Mouse (Mus musculus) lung, postnatal 36 days (tissue): ENCODE measurements at regions not wholly inside any gene's neighbourhood (a gene's known extent, or its start where the extent isn't known, plus 50 kb on each side); places are given as distances from the start of the nearest gene placed in this dataset.

ENCODE experiments used
- DNase-seq: peaks from one replicate; pipeline ENCODE4 v3.0.0; 2022; ENCODE audit warnings: mixed read lengths

- DNase-seq: peak; percentile 39
Observed at GRCm38 (mm10) chr14:72777927-72778560, 68.2 kb upstream of the Fndc3a start.

GRCm38 (mm10) chr14:72770237-72770636 lies 60.4 kb upstream of the Fndc3a start:
- DNase-seq: no peak

- DNase-seq: no peak
Observed at GRCm38 (mm10) chr14:72760123-72760522, 50.3 kb upstream of the Fndc3a start.
